Mouse (Mus musculus) limb, embryonic 15.5 days (tissue): Measurements from ENCODE around the gene Arpp19. TPM values are rescaled to one million over a fixed set of nuclear protein-coding genes. Genes with fewer than 3 reads are reported as not detected.

Experiments
- ATAC-seq: fragments of 200-750 bp; cut with Nextera tagmentation; 2 replicates; pipeline ENCODE4 v1.8.0; 2017; ENCODE audit warnings: low read depth, moderate TSS enrichment; ENCODE audit not compliant: insufficient number of reproducible peaks, low FRiP score, low TSS enrichment
- H3K27ac ChIP-seq: fragments of 300-500 bp; sonication (generic); 2 replicates; pipeline ENCODE4 v1.5.1; 2015; ENCODE audit warnings: moderate library complexity, mild to moderate bottlenecking, inconsistent platforms
- H3K27me3 ChIP-seq: fragments of 300-500 bp; sonication (generic); 2 replicates; pipeline ENCODE4 v1.6.1; 2015; ENCODE audit warnings: inconsistent platforms
- H3K36me3 ChIP-seq: fragments of 300-500 bp; sonication (generic); 2 replicates; pipeline ENCODE4 v1.6.1; 2015; ENCODE audit warnings: inconsistent platforms
- H3K4me1 ChIP-seq: fragments of 300-500 bp; sonication (generic); 2 replicates; pipeline ENCODE4 v1.6.1; 2015; ENCODE audit warnings: inconsistent platforms
- H3K4me2 ChIP-seq: fragments of 300-500 bp; sonication (generic); 2 replicates; pipeline ENCODE4 v1.6.1; 2015; ENCODE audit warnings: mild to moderate bottlenecking, inconsistent platforms
- H3K4me3 ChIP-seq: fragments of 300-500 bp; sonication (generic); 2 replicates; pipeline ENCODE4 v1.5.1; 2015; ENCODE audit warnings: mild to moderate bottlenecking, inconsistent platforms
- H3K9ac ChIP-seq: fragments of 300-500 bp; sonication (generic); 2 replicates; pipeline ENCODE4 v1.6.1; 2015; ENCODE audit warnings: inconsistent platforms
- H3K9me3 ChIP-seq: fragments of 300-500 bp; sonication (generic); 2 replicates; pipeline ENCODE4 v1.6.1; 2016; ENCODE audit warnings: inconsistent platforms
- WGBS: fragments of 180-500 bp; shearing (Covaris S2); methylation state at CpG from one replicate; pipeline ENCODE4 v1.1.7; 2015; 5-methylcytosine and 5-hydroxymethylcytosine counted together
- polyA plus RNA-seq: library from polyadenylated mRNA; unstranded; fragments of >200 nt; fragmentation: Nextera tagmentation; extraction: Ambion mirVana; gene quantifications from 2 replicates; pipeline ENCODE4 v1.2.1, GENCODE M21; 2015

Arpp19 gene
- polyA plus RNA-seq, 1 experiment from 2014 or later = 269 TPM

DNA sequence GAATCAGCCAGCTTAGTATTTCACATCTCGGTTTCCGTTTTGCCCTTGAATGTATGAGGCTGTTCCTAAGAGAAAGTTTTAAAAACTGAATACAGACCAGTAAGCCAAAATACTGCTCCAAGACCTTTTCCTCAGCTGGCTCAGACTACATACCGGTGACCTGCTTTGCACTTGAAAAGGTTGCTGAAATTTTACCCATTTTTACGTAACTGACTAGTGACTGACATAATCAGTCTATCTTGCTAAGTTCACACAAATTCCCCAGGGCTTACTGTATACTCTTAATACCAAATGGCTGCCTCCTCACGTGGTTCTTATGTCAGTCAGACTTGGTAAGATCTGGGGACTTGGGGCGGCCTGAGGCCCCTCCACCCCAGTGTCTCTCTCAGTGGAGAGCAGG, 18.2 kb upstream of the Arpp19 start:
- no peak for ATAC-seq
- Histone ChIP-seq H3K4me3 (no peak overlapping the region), H3K27me3 (no peaks in the 10 kb centered on the region), H3K9ac (no peak overlapping the region), H3K4me2 (no peak overlapping the region), H3K36me3 (peaks cover 14% of the 10 kb centered on the region), H3K4me1 (no peaks in the 10 kb centered on the region), H3K27ac (no peak overlapping the region), H3K9me3 (no peaks in the 10 kb centered on the region)
- WGBS = 82% methylated on average over 6 of the region's 6 CpGs

DNA sequence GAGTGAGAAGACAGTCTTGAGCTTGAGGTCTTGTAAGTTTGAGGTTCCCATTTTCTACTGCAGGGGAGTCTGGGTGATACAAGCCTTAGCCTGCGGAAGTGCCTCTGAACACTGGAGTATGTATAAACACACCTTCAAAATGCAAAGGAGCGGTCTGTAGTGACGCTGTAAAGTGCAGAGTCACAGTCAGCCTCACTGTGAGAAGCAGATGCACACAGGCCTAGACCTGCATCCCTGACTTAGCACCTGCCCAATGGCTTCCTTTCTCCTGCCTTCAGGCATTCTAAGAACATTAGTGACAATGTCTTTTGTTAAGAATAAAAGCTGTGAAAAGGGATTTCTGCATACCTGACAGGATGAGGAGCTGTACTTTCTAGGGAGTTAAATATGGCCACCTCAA, 17.8 kb upstream of the Arpp19 start:
- peaks cover 14% of the 10 kb centered on the region for H3K36me3 ChIP-seq
- H3K27ac ChIP-seq = no peak overlapping the region
- H3K27me3 ChIP-seq = no peaks in the 10 kb centered on the region
- ATAC-seq = no peak
- no peaks in the 10 kb centered on the region for H3K9me3 ChIP-seq
- H3K4me3 ChIP-seq = no peak overlapping the region
- 80% methylated on average over 3 of the region's 3 CpGs for WGBS
- no peak overlapping the region for H3K4me2 ChIP-seq
- no peak overlapping the region for H3K9ac ChIP-seq
- H3K4me1 ChIP-seq = no peaks in the 10 kb centered on the region

DNA sequence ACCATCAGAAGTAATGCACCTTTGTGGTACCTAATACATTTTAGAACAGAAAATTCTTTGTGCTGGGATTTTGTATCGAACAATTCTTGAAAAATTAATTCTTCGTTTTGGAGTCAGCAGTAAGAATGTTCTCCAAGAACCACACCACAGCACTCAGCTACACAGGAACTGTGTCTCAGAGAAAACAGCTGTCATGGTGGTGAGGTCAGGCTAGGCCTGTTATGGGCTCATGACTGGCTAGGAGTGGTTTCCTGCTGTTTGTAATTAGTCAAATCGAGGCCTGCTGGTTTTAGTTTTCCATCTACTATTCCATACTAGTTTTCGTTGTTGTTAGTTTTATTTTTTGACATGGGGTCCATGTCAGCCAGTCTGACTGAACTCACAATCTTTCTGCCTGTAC, 16.9 kb upstream of the Arpp19 start:
- no peak for ATAC-seq
- peaks cover 14% of the 10 kb centered on the region for H3K36me3 ChIP-seq
- H3K9ac ChIP-seq = no peak overlapping the region
- H3K4me3 ChIP-seq = no peak overlapping the region
- H3K4me2 ChIP-seq = no peak overlapping the region
- H3K27ac ChIP-seq = no peak overlapping the region
- H3K9me3 ChIP-seq = no peaks in the 10 kb centered on the region
- H3K27me3 ChIP-seq = no peaks in the 10 kb centered on the region
- 54% methylated on average over 4 of the region's 4 CpGs for WGBS
- no peaks in the 10 kb centered on the region for H3K4me1 ChIP-seq

GRCm38 (mm10) chr9:75022546-75022945, 14.9 kb upstream of the Arpp19 start:
- Histone ChIP-seq H3K9me3 (no peaks in the 10 kb centered on the region), H3K4me2 (no peak overlapping the region), H3K27ac (0 out of 2 replicates have a peak overlapping the region, but pooled peaks have one; percentile 2), H3K4me3 (no peak overlapping the region), H3K4me1 (no peaks in the 10 kb centered on the region), H3K36me3 (peaks cover 9% of the 10 kb centered on the region), H3K9ac (no peak overlapping the region), H3K27me3 (no peaks in the 10 kb centered on the region)
- no peak for ATAC-seq
- WGBS = 66% methylated on average over 7 of the region's 7 CpGs

DNA sequence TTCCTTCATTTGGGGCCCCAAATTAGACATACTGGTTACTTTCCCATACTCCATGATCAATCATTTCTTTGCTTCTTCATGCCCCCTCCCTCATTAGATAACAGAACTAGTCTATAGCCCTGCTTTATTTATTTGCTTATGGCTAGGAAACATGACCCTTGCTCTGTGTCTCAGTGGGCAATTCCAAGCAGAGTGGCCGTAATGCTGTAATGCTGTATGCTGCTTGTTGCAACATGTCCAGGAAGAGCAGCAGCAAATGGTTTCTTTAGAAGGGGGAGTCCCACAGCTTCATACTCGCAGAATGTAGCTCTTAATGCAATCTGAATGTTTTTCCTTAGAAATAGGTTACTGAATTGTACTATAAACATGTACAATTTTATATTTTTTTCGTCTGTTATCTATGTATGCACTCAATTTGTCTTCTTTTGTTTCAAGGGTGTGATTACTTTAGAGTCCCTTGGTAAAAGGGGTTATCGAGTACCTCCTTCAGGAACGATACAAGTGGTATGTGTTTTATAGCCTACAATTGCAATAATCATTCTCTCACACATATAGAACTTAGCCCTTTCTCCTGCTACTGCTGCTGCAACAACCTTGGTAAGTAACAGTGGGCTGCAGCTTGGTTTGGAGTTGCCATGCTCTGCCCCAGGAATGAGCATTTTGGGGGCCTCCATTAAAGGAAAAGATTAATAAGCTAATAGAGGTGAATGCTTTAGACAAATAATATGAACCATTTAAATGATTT, 14.1 kb upstream of the Arpp19 start:
- no peak overlapping the region for H3K27ac ChIP-seq
- H3K36me3 ChIP-seq = peaks cover 9% of the 10 kb centered on the region
- no peak for ATAC-seq
- no peaks in the 10 kb centered on the region for H3K4me1 ChIP-seq
- no peak overlapping the region for H3K4me2 ChIP-seq
- H3K4me3 ChIP-seq = no peak overlapping the region
- H3K9me3 ChIP-seq = no peaks in the 10 kb centered on the region
- H3K9ac ChIP-seq = no peak overlapping the region
- WGBS = 50% methylated on average over 5 of the region's 5 CpGs
- no peaks in the 10 kb centered on the region for H3K27me3 ChIP-seq

GRCm38 (mm10) chr9:75024089-75024488, 13.3 kb upstream of the Arpp19 start:
- Histone ChIP-seq H3K9me3 (no peaks in the 10 kb centered on the region), H3K4me2 (no peak overlapping the region), H3K4me1 (no peaks in the 10 kb centered on the region), H3K9ac (no peak overlapping the region), H3K27me3 (no peaks in the 10 kb centered on the region), H3K27ac (no peak overlapping the region), H3K4me3 (no peak overlapping the region), H3K36me3 (peaks cover 13% of the 10 kb centered on the region)
- 51% methylated on average over 7 of the region's 7 CpGs for WGBS
- ATAC-seq = no peak

- 77% methylated on average over 6 of the region's 6 CpGs for WGBS
- H3K4me1 ChIP-seq = no peaks in the 10 kb centered on the region
Measured at GRCm38 (mm10) chr9:75025689-75026088, 11.7 kb upstream of the Arpp19 start.

DNA sequence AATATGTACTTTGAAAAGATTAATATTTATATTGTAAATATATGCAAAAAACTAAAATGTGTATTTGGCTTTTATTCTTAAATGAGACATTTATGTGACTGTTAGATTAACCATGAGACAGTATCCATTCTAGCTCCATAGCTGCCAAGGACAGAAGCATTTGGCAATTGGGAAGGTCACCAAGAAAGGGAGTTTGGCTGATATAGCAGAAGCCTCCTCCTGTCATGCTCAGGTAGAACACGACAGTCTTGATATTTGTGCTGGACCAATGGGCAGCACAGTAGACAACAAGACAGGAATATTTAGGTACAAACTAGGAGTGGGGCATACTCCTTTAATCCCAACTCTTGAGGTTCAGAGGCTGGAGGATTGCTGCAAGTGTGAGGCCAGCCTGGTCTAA, 5.0 kb upstream of the Arpp19 start:
- no peaks in the 10 kb centered on the region for H3K9me3 ChIP-seq
- H3K36me3 ChIP-seq = peaks cover 6% of the 10 kb centered on the region; the same call in 1 of the 2 replicates
- no peaks in the 10 kb centered on the region for H3K4me1 ChIP-seq
- no peak overlapping the region for H3K4me2 ChIP-seq
- no peak overlapping the region for H3K27ac ChIP-seq
- H3K4me3 ChIP-seq = no peak overlapping the region
- ATAC-seq = no peak
- no peaks in the 10 kb centered on the region for H3K27me3 ChIP-seq
- no peak overlapping the region for H3K9ac ChIP-seq
- 89% methylated on average over 1 of the region's 1 CpGs for WGBS

More at GRCm38 (mm10) chr9:75025689-75026088, 11.7 kb upstream of the Arpp19 start:
- Histone ChIP-seq H3K36me3 (peaks cover 6% of the 10 kb centered on the region; the same call in 1 of the 2 replicates), H3K4me3 (no peak overlapping the region), H3K9me3 (no peaks in the 10 kb centered on the region), H3K27ac (no peak overlapping the region), H3K27me3 (no peaks in the 10 kb centered on the region), H3K4me2 (no peak overlapping the region), H3K9ac (no peak overlapping the region)
- no peak for ATAC-seq

DNA sequence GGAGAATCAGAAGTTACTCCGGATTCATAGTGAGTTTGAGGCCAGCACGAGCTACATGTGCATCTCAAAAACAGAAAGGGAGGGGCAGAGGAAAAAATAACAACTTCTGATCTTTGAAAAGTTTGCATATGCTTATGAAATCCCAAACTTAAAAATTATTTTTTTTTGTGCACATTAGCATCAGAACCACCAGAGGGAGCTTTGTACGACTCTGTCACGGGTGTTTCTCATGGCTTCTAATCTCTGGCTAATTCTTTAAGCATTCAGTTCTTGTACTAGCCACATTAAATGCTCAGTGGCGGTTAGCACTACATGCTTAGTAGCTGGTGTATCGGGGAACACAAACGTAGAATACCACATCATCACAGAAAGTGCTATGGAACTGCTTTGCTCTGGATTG, 4.3 kb upstream of the Arpp19 start:
- no peak for ATAC-seq
- 58% methylated on average over 7 of the region's 7 CpGs for WGBS
- H3K27ac ChIP-seq = no peak overlapping the region
- peaks cover 3% of the 10 kb centered on the region; the same call in 1 of the 2 replicates for H3K36me3 ChIP-seq
- no peak overlapping the region for H3K4me2 ChIP-seq
- H3K9ac ChIP-seq = no peak overlapping the region
- no peaks in the 10 kb centered on the region for H3K9me3 ChIP-seq
- H3K4me3 ChIP-seq = no peak overlapping the region
- no peaks in the 10 kb centered on the region for H3K4me1 ChIP-seq
- H3K27me3 ChIP-seq = no peaks in the 10 kb centered on the region

DNA sequence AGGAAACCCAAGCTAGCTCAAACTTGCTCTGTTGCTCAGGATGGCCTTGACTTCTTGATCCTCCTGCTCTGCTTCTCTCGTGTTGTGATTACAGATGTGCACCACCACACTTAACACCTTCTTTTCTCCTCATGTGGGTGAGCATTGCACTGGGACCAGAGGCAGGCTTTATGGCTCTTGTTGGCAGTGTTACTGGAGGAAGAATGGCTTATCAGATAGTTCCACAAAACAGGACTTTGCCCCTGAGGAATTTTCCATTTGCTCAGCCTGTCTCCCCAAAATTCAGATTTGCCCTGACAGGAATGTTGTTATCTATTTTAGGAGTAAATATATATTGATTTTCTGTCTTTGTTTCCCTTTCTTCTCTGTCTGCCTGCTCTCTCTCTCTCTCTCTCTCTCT, 2.7 kb upstream of the Arpp19 start:
- 24% methylated on average over 1 of the region's 1 CpGs for WGBS

DNA sequence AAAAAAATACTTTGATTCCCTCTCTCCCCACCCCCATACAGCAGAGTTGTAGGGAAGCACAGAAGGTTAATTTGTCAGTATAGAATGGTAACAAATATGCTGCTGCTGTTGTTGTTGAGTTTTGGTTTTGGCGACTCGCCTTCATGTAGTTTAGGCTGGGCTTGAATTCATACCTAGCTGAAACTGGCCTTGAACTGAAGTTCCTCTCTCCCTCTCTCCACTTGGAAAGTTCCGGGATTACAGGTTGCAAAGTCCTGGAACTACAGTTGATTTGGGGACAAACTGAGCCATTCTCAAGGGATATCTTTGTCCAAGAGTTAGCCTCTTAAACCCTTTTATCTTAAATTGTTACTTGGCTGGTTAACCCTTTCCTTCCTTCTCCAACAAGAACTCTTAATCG, 1.5 kb upstream of the Arpp19 start:
- Histone ChIP-seq H3K4me2 (no peak overlapping the region), H3K27me3 (no peaks in the 10 kb centered on the region), H3K9ac (no peak overlapping the region), H3K27ac (no peak overlapping the region), H3K36me3 (no peaks in the 10 kb centered on the region; the same call in 1 of the 2 replicates), H3K9me3 (no peaks in the 10 kb centered on the region), H3K4me1 (peaks cover 11% of the 10 kb centered on the region), H3K4me3 (no peak overlapping the region)
- 78% methylated on average over 4 of the region's 4 CpGs for WGBS
- ATAC-seq = no peak

More for the DNA sequence above, 2.7 kb upstream of the Arpp19 start:
- no peak overlapping the region for H3K9ac ChIP-seq
- H3K4me1 ChIP-seq = peaks cover 9% of the 10 kb centered on the region
- no peaks in the 10 kb centered on the region for H3K27me3 ChIP-seq
- no peak overlapping the region for H3K4me3 ChIP-seq
- H3K27ac ChIP-seq = no peak overlapping the region
- no peak overlapping the region for H3K4me2 ChIP-seq
- H3K9me3 ChIP-seq = no peaks in the 10 kb centered on the region
- H3K36me3 ChIP-seq = no peaks in the 10 kb centered on the region; the same call in 1 of the 2 replicates
- ATAC-seq = no peak

- Histone ChIP-seq H3K4me1 (peaks cover 11% of the 10 kb centered on the region), H3K9me3 (no peaks in the 10 kb centered on the region), H3K9ac (peak overlapping the region; percentile 84), H3K27me3 (no peaks in the 10 kb centered on the region), H3K4me3 (peak overlapping the region; percentile 75), H3K27ac (no peak overlapping the region), H3K4me2 (peak overlapping the region; percentile 53), H3K36me3 (0 out of 2 replicates have a peak, but pooled peaks cover 3% of the 10 kb centered on the region)
- 1% methylated on average over 10 of the region's 10 CpGs for WGBS
- ATAC-seq = no peak
Measured at GRCm38 (mm10) chr9:75038357-75038688, 909 bp downstream of the Arpp19 start.
